Mouse (Mus musculus) adrenal gland (tissue): ENCODE results near the gene Fes.

Experiments used
- intact Hi-C: fragments of 180-260 bp; cut with DNase I; formaldehyde crosslinking; loops from one replicate; pipeline ENCODE4 v1.15.1; 2025
- long read RNA-seq, 2 experiments: library from polyadenylated mRNA; unstranded; transcript quantifications; one replicate each; pipeline ENCODE4 v2.0.0; 2020; ENCODE audit warnings: borderline replicate concordance in 1 of 2; ENCODE audit not compliant: insufficient replicate concordance in 1 of 2

Fes gene
- long read RNA-seq, experiment 1, partial matches to known transcripts = 2 of 3 reads
- long read RNA-seq, experiment 1, other reads (novel, unspliced or antisense) = 1 of 3 reads
- long read RNA-seq, experiment 2, partial matches to known transcripts = 1 of 3 reads
- long read RNA-seq, experiment 2, other reads (novel, unspliced or antisense) = 1 of 3 reads

GRCm38 (mm10) chr7:80387633-80388543, at the start of gene Fes:
Fes (minus strand) TSS chr7:80387946.
- intact Hi-C loops = no loop called here

DNA sequence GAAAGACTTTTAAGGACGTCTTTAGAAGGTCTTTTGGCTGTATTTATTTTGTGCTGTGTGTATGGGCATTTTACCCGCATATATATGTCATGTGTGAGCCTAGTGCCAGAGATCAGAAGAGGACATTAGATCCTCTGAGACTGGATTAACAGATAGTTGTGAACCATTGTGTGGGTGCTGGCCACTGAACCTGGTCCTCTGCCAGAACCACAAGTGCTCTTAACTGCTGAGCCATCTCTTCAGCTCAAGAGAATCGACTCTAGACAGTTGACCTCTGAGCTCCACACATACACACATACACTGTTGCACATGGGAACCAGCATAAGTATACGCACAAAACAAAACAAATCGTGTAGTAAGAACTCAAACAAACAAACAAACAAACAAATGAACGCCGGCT, 48.8 kb upstream of the Fes start:
- intact Hi-C loops = no loop called here

GRCm38 (mm10) chr7:80435594-80435993, 47.8 kb upstream of the Fes start:
- intact Hi-C loops = no loop called here

- intact Hi-C loops = no loop called here
These were observed 41.9 kb upstream of the Fes start for GRCm38 (mm10) chr7:80429661-80430060.

DNA sequence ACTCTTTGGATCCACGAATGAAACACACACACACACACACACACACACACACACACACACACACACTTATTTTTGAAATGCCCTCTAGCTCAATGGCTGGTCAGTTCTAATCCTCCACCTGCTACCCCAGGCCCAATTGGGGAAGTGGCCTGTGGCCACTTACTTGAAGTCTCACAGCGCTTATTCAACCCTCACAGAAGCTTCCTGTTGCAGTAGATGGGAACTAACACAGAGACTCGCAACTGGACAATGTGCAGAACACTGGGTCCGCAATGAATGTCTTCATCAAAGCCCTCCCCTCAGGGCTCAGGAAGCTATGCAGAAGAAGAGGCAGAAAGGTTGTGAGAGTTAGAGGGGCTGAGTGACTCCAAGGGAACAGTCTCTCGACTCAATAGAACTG, 40.0 kb upstream of the Fes start:
- intact Hi-C loops = no loop called here

GRCm38 (mm10) chr7:80426363-80426762, 38.6 kb upstream of the Fes start:
- intact Hi-C loops = no loop called here

- intact Hi-C loops = no loop called here
These were observed 37.0 kb upstream of the Fes start for GRCm38 (mm10) chr7:80424722-80425121.

DNA sequence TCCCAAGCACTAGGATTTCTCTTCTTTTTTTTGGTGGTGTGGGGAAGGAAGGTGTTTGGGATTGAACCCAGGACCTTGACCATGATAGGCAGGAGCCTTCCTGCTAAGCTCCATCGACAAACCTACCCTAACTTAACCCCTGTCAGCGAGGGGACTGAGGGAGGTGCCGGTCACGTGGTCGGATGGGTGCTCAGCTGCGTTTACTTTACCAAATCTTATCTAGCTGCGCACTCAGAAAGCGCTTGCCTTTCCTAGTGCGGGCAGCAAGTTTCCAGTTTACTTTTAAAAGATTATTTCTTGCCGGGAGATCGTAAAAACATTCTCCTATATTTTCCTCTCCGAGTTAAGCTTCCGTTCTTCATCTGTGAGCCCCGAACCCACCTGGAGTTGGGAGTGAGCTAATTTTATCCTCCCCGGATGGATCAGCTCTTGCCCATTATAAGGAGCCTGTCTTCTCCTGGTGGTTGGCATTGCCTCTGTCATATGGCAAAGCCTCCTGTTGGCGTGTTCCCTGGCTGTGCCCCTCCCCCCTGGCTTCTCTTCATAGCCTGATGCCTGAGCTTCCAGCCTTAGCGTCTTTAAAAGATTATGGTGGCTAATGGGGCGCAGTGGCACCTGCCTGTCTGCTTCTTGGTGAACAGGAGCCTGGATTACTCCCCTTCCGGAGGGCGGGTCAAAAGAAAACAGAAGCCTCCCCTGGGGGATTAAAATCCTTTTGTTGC, 35.2 kb upstream of the Fes start:
- intact Hi-C loops = no loop called here

GRCm38 (mm10) chr7:80421576-80421975, 33.8 kb upstream of the Fes start:
- intact Hi-C loops = no loop called here

DNA sequence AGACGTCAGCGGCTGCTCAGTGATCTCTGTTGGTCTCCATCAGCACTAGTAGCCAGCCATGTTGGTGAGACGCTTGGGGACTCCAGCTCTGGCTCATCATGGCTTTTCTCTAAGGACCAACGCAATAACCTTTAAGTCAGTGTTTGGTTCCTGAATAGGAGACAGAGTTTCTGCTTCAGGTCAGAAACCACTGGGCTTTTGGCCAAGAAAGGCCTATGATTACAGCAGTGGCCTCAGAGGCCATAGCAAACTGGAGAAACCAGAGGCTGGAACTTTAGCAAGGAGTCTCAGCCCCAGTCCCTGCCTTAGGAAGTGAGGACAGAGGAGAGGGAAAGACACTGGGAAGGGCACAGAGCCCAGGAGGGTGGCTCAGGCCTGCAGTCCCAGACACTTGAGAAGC, 32.8 kb upstream of the Fes start:
- intact Hi-C loops = no loop called here

DNA sequence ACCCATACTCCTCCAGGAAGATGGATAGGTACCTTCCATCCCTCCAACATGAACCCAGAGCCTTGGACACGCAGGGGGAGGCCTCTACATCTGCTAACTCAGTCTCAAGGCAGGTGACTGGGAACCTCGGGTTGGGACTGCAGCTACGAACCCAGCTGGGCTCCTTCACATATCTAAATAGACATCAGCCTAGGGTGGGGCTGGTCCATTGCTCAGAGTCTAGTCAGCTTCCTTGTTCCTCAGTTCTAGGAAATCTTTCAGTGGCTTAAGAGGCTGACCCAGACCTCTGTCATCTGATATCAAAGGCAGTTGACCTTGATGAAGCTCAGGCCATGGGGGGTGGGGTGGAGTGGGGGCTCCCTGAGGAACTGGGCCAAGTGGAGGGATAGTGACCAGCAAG, 31.5 kb upstream of the Fes start:
- intact Hi-C loops = no loop called here

- intact Hi-C loops = no loop called here
These were observed 30.3 kb upstream of the Fes start for GRCm38 (mm10) chr7:80418036-80418435.

DNA sequence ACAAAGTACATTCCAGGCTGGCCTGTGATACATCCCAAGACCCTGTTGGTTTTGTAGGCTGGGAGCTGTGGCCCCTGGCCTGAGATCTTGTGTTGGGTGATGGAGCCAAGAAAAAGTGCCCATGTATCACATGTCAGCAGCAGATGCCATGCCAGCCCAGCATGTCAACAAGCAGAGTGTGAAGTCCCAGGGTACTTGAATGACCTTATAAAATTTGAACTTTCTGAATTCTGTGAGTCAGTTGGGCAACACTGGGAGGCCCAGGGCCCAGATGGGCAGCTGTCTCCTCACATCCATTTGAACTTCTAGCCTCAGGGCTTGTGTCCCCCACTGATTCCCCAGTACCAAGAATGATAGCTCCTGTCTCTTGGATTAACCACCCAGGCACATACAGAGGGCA, 29.9 kb upstream of the Fes start:
- intact Hi-C loops = no loop called here

GRCm38 (mm10) chr7:80416969-80417368, 29.2 kb upstream of the Fes start:
- intact Hi-C loops = no loop called here

DNA sequence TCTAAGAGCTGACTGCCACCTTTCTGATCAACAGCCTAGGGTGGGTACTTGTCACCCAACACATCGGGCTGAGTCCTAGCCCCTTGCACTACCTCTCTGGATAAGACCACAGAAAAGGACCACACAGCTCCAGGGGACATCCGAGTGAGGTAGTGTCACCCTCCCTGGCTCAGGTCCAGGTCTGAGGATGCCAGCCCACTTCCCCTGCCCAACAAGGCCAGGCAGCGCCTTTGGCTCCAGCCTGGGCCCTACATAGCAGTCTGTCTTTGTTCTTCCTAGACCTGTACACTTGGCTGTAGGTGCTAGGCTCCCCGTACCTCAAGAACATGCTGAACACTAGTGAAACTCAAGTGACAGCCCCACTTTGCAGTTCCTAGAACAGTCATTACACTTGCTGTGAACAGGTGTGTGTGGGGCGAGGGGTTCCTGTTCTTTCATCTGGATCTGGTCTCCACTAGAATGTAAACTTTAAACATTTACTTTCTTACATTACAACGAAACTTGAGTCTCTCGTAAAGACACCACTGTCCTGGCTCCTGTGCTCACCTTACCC, 26.6 kb upstream of the Fes start:
- intact Hi-C loops = no loop called here

DNA sequence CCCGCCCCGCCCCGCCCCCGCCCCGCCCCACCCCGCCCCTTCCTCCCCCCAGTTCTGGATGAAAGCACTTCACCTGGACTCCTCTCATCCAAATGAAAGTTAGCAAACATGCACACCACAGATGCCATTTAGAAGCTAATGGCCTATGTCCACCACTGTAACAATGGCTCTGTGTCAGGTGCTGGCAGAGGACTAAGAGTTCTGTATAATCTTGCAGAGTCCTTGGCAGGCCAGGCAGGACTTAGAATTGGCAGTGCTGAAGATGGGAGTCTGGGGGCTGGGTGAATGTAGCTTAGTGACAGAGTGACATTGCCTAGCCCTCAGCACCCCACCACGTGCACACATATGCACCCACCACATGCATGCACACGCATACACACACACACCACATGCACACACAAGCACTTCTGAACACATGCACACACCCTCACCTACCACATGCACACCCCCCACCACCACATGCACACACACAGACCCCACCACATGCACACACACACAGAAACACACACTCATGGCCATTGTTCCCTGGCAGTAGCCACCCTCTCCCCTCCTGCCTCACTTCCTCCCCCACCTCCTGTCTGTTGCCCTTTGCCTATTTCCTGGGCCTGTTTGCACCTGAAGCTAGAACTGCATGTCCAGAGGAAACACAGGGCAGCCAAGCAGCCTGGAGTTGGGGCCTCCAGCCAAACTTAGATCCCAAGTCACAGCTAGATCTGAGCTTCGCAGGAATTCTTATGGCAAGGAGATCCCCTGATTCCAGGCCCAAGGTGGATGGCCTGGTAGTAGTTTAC, 26.0 kb upstream of the Fes start:
- intact Hi-C loops = no loop called here

- intact Hi-C loops = no loop called here
These were observed 25.0 kb upstream of the Fes start for GRCm38 (mm10) chr7:80412781-80413180.

- intact Hi-C loops = no loop called here
These were observed 24.5 kb upstream of the Fes start for GRCm38 (mm10) chr7:80412279-80412678.

GRCm38 (mm10) chr7:80410380-80410779, 22.6 kb upstream of the Fes start:
- intact Hi-C loops = no loop called here

GRCm38 (mm10) chr7:80407712-80408111, 20.0 kb upstream of the Fes start:
- intact Hi-C loops = no loop called here

- intact Hi-C loops = no loop called here
These were observed 18.4 kb upstream of the Fes start for GRCm38 (mm10) chr7:80406186-80406585.
